Mouse (Mus musculus) thymus, postnatal 0 days (tissue): ENCODE results near the gene Catsperd. TPM values are rescaled to one million over a fixed set of nuclear protein-coding genes. Genes with fewer than 3 reads are reported as not detected.

Experiments used
- DNase-seq: peaks from one replicate; pipeline ENCODE4 v3.0.0-alpha.2; 2015; ENCODE audit warnings: low spot score
- polyA plus RNA-seq: library from polyadenylated mRNA; unstranded; fragments of >200 nt; fragmentation: Nextera tagmentation; extraction: Ambion mirVana; gene quantifications from 2 replicates; pipeline ENCODE4 v1.2.1, GENCODE M21; 2015

Gene Catsperd
- polyA plus RNA-seq, 1 experiment from 2014 or later: 0.57 TPM

DNA sequence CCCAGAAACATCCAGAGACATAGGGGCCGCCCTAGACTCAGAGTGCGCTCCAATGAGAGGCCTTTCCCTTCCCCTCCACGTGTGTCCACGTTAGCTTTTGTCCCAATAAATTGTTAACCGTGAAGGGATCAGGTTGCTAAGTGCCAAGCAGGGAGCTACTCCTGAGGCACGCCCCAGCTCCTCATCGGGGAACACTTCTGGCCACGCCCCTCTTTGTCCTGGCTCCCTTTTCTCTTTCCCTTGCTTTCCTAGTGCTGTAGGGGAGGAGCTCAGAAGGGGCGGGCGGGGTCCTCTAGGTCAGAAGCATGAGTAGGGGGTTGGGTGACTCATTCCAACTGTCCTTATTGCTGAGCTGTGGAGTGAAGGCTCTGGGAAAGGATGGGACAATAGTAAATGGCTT, 36.4 kb downstream of the Catsperd start:
- DNase-seq: no peak

DNA sequence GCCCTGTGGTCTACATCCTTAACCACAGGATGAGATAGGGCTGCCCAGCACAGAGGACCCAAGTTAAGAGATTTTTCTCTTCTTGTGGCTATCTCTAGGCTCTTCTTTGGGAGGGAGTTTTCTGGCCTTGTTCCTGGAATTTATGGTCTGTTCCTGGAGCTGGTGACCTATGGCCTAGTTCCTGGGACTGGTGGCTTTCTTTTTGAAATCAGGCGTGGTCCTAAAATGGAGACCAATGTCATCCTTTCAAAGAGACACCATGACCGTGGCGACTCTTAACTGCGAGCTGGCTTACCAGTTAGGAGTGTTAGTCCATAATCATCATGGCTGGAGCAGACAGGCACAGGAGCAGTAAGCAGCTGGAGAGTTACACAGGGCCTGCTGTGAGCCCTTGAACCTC, 38.4 kb downstream of the Catsperd start:
- no peak for DNase-seq

DNA sequence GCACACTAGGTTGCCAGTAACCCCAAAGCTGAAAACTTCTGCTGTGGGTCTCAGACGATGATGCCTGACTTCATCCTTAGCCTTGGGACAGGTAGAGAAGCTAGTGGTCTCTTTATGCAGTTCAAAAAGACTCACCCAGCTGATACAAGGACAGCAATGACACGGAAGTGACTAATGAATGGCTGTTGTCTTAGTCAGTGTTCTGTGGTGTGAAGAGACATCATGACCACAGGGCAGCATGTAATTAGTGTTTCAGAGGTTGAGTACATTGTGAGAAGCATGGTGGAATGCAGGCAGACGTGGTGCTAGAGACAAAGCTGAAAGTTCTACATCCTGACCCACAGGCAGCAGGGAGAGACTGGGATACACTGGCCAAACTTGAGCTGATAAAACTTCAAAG, 39.6 kb downstream of the Catsperd start:
- no peak for DNase-seq

DNA sequence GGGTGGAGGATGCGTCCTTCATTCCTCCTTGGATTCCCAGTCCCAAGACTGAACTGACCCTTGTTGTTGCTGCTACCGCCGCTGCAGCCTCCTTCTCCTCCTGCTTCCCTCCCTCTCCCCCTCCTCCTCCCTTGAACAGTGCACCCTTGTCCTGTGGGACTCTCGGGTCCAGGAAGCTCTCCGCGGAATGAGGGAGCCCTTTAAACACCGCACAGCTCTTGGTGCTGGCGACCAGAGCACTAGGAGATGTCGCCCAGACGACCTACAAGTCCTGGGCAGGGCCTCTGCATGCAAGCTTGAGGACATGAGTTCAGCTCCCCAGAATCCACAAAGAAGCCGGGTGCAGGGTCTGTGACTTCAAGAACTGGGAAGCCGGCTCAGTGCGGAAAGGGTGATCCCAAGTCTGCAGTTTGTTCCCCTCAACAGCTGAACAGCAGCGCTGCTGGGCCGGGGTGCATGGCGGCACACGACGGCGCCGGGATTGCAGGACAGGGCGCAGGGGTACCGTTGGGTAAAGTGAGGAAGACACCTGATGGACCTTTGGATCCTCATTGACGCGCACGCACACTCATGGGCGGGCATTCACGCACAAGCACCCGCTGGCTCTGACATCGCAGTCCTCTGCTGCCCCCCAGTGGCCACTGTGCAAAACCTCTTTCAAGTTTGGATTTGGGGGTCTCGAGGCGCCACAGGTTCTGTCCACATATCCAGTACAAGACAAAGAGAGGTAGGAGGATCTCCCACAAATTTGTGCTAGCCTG, 40.6 kb downstream of the Catsperd start:
- DNase-seq: peak; percentile 87

DNA sequence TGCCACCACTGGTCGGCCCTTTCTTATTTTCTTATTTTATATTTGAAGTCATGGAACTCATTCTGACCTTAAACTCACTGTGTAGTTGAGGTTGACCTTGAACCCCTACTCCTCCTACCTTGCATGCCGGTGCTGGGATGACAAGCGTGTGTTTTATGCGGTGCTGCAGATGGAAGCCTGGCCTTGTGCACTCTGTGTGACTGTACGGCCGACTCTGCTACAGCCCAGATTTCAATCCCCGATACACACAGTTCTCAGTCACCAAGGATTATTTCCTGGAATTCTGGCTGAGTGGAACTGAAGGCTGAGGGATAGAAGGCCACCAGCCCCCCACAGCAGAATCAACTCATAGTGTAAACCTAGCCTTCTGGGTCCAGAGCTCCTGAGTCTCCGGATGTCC, 41.8 kb downstream of the Catsperd start:
- no peak for DNase-seq

DNA sequence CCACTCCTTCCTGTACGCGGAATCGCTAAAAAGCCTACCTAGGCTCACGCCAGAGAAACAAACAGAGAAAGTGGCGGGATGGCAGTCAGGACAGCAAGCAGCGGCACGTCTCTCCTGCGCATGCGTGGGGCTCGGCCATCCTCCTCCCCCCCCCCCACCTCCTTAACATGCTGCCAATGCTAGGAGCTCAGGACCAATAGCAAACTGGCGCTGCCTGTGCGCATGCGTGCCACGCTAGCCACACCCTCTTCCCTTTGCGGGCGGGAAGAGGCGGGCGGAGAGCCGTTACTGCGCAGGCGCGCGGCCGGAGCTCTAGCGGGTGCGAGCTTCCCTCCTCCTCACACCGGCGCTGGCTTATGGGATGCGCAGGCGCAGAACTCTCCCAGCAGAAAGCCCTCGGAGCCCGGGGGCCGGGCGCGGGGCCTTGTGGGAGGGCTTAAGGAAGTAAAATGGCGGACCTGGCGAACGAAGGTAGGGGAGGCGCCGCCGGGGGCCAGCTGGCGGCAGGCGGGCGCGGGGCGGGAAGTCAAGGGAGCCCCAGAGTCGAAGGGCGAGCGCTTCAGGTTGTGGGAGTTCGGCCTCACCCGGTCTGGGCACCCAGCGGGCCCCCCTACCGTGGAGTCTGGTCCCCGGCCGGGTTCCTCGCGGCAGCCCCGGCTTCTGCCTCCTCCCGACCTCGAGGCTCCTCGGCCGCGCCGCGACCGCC, 45.2 kb downstream of the Catsperd start, which contains the start of gene Ranbp3:
Ranbp3 (plus strand) TSS at position 354 of the 706 bp plus-strand sequence.
- peak; percentile 100 for DNase-seq

DNA sequence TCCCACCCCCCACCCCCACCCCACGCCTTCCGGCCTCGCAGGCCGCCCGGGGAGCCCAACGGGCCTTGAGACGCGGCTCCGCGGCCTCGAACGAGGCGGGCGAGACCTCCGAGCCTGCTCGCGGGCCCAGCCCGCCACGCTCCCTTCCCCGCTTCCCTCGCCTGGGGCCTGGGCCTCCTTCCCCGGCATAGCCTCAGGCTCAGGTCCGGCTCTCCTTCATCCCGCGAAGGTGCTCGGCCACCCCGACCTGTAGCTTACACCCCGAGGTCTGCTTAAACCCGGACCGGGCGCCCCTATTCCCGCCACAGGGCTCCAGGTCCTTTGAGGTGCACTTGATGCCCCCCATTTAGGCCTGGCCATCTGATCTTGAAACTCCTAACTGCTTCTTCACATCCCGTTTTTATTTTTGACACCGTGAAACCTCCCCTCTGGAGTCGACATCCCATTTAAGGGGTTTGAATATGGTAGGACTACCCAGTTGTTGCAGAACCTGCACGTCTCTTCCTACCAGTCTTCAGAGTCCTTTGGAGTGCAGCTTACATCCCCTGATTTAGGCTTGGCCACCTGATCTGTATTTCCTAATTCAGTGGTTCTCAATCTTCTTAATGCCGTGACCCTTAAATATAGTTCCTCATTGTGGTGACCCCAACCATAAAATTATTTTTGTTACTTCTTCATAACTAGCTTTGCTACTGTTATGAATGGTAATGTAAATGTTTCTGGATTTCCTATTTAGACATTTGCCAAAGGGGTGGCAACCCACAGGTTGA, 45.9 kb downstream of the Catsperd start:
- DNase-seq: no peak

DNA sequence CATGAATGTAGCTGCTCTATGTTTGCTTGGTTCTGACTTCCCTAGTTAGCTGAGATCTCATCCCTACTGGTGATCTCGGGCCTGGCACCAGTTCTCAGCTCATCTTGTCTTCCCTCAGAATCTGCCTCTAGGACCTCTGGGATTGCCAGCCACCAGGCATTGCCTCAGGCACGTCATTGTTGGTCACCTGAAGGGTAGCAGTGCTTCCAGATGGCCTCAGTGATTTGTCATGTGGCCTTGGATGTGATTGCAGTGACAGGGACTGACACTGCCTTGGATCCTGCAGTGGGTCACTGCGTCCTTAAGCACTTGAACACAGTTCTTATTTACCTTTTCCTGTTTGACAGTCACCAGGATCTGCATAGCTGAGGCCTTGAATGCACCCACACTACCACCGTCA, 53.8 kb downstream of the Catsperd start:
- DNase-seq: no peak

DNA sequence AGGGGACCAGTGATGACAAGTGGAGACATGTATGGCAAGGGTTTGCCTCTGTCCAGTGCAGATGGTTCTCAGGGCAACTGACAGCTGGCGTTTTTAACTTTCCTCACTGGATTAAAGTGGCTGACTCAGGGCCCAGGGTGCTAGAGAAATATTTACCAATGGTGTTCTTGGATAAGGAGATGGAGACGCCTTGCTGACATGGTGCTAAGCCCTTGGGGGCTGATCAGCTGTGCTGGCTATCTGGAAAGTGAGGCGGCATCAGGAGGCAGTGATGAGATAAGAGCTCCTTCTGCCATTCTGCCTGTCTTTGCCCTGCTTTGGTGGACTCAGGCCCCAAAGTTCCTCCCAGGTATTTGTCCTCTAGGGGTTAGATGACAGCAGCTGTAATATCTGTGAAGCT, 54.9 kb downstream of the Catsperd start:
- no peak for DNase-seq

DNA sequence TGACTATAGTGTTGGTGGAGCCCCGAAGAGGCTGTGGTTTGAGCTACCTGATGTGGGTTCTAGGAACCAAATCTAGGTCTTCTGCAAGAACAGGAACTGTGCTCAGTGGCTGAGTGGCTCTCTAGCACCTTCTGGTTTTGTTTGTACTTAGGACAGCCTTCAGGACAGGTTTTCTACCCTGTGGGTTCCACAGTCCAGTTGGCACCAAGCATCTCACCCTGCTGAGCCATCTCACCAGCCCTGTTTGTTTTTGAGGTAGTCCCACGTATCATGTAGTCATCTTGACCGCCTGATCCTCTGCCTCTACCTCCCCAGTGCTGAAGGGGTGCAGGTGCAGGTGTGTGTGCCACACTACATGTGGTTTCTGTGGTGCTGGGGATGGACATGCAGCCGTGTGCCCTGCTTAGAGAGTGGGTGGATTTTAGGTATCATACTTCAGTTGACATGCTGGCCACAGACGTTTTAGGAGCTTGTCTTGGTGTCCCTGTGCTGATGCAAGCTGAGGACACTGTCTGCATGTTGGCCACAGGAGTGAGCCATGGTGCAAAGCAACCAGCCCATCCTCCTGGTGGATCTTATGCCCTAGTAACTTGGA, 55.7 kb downstream of the Catsperd start:
- no peak for DNase-seq

DNA sequence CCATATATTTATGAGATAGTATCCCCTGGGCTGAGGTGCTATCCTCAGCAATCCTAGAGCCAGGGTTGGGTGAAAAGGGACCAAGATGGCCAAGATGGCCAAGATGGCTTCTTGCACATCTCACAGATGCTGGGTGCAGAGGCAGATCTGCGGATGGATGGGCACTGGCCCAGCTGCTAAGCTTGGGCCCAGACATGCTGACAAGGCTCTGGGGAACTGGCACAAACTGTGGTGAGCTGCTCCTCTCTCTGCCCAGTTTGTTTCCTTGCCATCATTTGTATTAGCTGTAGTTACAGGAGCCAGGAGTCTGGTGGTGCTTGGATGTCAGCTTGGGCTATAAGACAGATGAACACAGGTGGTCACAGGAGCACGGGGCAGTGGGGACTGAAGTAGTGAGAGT, 56.7 kb downstream of the Catsperd start:
- DNase-seq: no peak

DNA sequence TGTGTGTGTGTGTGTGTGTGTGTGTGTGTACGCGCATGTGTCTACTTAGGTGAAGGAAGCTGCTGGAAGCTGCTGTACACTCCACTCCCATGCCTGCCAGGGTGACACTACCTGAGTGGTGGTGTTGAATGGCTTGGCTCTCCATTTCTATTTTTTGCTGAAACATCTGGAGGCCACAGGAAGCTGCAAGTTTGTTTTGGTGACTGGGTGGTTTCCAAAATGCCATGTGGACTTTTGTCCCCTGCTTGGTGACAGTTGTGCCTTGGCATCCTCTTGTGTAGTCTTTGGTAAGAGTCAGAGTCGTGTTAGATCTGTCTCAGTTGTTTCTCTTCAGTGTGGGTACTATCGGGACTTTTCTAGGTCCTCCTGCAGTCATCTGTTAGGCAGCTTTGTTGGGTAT, 58.9 kb downstream of the Catsperd start:
- no peak for DNase-seq

DNA sequence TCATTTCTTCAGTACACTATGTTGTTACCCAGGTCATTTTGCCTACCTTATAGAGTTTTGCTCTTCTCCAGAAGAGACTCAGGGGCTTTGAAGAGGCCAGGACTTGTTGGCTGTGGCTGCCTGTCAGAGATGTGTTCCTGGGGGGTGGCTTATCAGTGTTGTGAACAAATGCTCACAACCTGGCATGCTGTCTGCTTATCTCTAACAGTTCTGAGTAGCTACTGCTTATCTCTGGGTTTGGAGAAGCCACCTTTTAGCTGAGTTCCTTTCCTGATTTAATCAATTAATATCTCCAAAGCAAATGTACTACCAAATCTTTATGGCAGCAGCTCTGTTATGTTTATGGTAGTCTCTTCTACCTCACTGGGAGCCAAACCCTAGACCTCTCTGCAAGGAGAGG, 60.1 kb downstream of the Catsperd start:
- DNase-seq: no peak

DNA sequence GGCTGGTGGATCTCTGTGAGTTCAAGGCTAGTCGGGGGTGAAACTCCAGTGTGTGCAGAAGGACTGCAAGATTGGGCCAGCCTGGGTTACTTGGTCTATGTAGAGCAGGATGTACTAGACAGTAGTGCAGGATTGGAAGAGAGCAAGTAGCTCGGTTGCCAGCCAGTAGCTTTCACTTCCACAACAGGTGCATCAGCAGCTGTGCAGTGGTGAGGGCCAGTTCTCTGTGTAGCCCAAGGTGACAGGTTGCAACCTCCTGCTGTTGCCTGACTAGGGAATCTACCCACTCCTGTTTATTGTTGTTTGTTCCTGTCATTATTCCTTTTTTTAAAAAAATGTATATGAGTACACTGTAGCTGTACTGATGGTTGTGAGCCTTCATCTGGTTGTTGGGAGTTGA, 60.7 kb downstream of the Catsperd start:
- no peak for DNase-seq

DNA sequence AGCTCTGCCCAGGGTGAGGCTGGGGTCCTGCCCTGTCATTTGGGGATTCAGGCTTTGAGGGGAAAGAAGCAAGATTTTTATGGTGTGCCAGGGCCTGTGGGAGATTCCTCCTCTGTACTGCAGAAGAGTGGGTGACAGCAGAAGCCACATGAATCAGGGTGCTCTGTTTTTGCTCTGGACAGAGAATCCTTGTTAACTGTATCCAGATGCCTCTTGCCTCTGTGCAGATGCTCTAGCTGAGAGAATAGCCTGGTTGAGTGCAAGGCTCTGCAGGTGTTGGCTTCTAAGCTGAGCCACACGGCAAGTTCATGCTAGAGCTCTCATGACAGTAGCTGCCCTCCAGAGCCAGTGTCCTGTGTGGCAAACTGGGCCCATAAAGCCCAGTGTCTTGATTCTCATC, 65.5 kb downstream of the Catsperd start:
- DNase-seq: no peak

DNA sequence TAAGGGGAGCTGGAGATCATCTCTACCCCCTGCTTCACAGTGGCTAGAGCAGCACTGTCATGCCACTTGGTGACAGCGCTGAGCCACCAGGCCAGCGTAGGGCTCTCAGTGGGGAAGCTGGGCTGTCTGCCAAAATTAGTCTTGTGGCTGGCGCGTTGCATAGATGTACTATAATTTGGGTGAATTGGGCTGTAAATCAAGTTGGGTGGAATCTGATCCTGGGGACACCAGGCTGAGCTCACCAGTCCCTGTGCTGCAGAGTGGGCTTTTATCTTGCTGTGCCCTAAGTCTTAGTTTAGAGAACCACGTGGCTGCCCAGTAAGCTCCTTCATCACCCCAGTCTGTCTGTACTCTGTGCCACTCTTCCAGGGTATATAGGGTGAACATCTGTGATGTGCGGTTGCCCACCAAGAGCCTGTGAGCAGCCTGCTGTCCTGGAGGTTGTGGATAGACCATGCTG, 65.9 kb downstream of the Catsperd start:
- DNase-seq: no peak

DNA sequence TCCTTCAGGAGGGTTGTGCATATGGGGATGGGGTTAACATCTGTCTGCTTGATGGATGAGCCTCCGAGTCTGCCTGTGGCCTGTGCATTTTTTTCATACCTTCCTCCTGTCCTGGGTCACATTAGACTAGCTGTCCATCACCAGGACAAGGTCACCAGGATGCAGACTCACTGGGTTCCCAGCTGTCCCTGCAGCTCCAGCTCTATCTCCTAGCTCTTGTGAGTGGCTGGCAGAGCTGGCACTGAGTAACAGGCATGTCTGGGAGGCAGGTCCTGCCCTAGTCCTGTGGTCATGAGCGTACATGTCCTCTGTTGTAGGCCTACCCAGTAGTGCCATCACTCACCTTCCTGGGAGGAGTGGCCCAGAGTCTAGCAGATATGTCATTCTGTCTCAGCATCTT, 72.5 kb downstream of the Catsperd start:
- DNase-seq: no peak

DNA sequence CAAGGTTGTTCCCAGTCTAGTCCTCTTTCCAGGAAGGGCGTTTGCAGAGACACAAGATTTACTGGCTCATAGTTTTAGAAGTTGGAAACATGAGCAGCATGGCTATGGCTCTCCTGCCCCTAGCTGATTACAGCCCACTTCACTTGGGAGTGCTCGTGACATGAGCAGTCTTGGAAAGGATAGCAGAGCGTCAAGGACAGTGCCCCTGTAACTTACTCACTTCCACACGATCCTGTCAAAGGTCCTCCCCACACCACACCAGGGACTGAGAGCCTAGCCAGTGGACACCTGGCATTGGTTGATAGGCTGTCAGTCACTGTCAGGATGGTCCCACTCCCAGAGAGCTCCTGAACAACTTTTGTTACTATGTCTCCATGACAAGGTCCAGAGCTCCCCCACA, 75.1 kb downstream of the Catsperd start:
- DNase-seq: no peak

DNA sequence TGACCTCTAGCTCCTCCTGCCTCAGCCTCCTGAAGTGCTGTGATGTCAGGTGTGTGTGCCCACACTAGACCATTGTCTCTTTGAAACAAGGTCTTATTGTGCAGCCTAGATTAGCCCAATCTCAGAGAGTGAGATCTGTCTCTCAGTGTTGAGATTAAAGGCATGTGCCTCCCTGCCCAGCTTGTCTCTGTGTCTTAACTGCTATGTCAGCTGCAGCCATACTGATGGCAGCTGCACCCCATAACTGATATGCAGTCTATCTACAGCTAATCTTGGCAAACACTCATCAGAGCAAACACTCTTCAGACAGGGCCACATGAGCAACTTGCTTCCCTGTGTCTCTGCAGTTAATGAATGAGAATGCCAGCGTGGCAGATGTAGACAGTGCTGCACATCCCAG, 78.6 kb downstream of the Catsperd start:
- no peak for DNase-seq

DNA sequence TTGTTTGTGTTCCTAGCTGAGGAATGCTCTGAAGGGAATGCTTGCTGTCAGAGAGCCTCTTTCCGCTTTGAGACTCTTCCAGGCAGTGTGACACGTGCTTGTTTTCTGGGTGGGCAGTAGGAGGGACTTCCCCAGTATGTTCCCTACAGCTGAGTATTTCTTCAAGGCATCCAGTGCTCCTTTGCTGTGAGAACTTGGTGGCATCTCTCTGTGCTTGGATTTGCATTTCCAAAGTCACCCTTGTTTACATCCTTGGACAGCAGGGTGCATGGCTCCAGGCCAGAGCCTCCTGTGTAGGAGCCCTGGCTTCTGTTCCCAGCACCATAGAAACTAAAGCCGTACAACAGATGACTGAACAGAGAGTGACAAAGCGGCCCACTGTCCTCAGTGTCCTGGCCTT, 80.7 kb downstream of the Catsperd start:
- no peak for DNase-seq

DNA sequence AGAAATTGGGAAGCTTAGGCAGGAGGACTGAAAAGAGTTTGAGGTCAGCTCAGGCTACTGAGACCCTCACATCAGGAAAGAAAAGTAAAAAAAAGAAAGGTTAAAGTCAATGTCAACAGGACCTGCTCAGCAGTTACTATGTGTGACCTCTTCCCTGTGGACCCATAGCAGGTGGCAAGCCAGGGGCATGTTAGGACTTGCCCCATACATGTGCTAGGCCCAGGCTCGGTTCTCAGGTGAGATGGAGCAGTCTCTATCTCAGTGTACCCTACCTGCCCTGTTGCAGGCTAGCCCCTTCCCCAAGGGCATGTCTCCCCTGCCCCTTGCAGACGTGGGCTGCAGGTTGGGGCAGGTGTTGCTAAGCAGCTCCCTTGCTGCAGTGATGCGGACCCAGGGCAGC, 81.8 kb downstream of the Catsperd start:
- no peak for DNase-seq
